Mouse (Mus musculus) gastrocnemius, postnatal 36 days (tissue): Measurements from ENCODE around the gene Shisa5. TPM values are rescaled to one million over a fixed set of nuclear protein-coding genes. Genes with fewer than 3 reads are reported as not detected.
A peak's percentile ranks its signal among the peaks of the same experiment; 100 is the strongest.

Experiments
- DNase-seq, 2 experiments: peaks; one replicate each; pipeline ENCODE4 v3.0.0; 2022
- intact Hi-C: fragments of 180-260 bp; cut with DNase I; formaldehyde crosslinking; loops from one replicate; pipeline ENCODE4 v1.15.1; 2025
- total RNA-seq, 2 experiments: library from RNA; stranded (reverse); gene quantifications; 2 replicates each; pipeline ENCODE4 v1.2.3; 2021

Gene Shisa5
- total RNA-seq, 2 experiments from 2014 or later = 11.9 to 13.4 TPM

GRCm38 (mm10) chr9:109052490-109053260 is 14.3 kb downstream of the Shisa5 start:
- DNase-seq = no peak
- intact Hi-C loops = no loop called here

GRCm38 (mm10) chr9:109053366-109053765 is 15.0 kb downstream of the Shisa5 start:
- intact Hi-C loops = no loop called here
- DNase-seq = no peak

GRCm38 (mm10) chr9:109053851-109054250 is 15.5 kb downstream of the Shisa5 start:
- no peak for DNase-seq
- intact Hi-C loops = no loop called here

GRCm38 (mm10) chr9:109054712-109055111 is 16.3 kb downstream of the Shisa5 start:
- intact Hi-C loops = no loop called here
- DNase-seq = no peak

- DNase-seq = no peak
- intact Hi-C loops = no loop called here
These were observed 17.1 kb downstream of the Shisa5 start for GRCm38 (mm10) chr9:109055271-109056030.

GRCm38 (mm10) chr9:109056081-109056690 is 17.8 kb downstream of the Shisa5 start:
- intact Hi-C loops = no loop called here
- no peak for DNase-seq

- intact Hi-C loops = no loop called here
- DNase-seq = no peak
These were observed 18.6 kb downstream of the Shisa5 start for GRCm38 (mm10) chr9:109056916-109057315.

GRCm38 (mm10) chr9:109057543-109057942 is 19.2 kb downstream of the Shisa5 start:
- no peak for DNase-seq
- intact Hi-C loops = no loop called here

- intact Hi-C loops = no loop called here
- no peak for DNase-seq
These were observed 19.8 kb downstream of the Shisa5 start for GRCm38 (mm10) chr9:109058006-109058765.

GRCm38 (mm10) chr9:109059136-109059903 is 21.0 kb downstream of the Shisa5 start, which contains the start of gene Trex1:
TSS of gene Trex1 (minus strand) at chr9:109059734.
- DNase-seq = peak; percentile 91
- intact Hi-C loops = loop anchor here (1.0 kb wide), 1 partner anchor 57 kb away; no protein-coding TSS in a partner anchor

GRCm38 (mm10) chr9:109060184-109060897 is 22.0 kb downstream of the Shisa5 start:
- intact Hi-C loops = no loop called here
- DNase-seq = no peak

GRCm38 (mm10) chr9:109060898-109061295 is 22.5 kb downstream of the Shisa5 start:
- no peak for DNase-seq
- intact Hi-C loops = no loop called here

GRCm38 (mm10) chr9:109068095-109068735 is 29.9 kb downstream of the Shisa5 start:
- no peak for DNase-seq
- intact Hi-C loops = no loop called here

- peak; percentile 80 to 86 for DNase-seq
- intact Hi-C loops = no loop called here
These were observed 35.6 kb downstream of the Shisa5 start, which contains the start of gene Atrip for GRCm38 (mm10) chr9:109073661-109074573. TSS of gene Atrip (minus strand) at chr9:109074124.

GRCm38 (mm10) chr9:109080516-109080915 is 42.2 kb downstream of the Shisa5 start:
- DNase-seq = no peak
- intact Hi-C loops = no loop called here

- intact Hi-C loops = no loop called here
- DNase-seq = no peak
These were observed 43.4 kb downstream of the Shisa5 start for GRCm38 (mm10) chr9:109081749-109082123.

GRCm38 (mm10) chr9:109082124-109082800 is 43.9 kb downstream of the Shisa5 start, which contains the start of the genes Ccdc51 and Tma7:
TSS of gene Ccdc51 (plus strand) at chr9:109082493.
TSS of gene Tma7 (minus strand) at chr9:109082587.
- intact Hi-C loops = no loop called here
- peak; percentile 70 to 74 for DNase-seq
